Mouse (Mus musculus) inflammation-experienced regulatory T-cells, adult 16 weeks (primary cell): ENCODE data around the gene Dlk2. TPM values are rescaled to one million over a fixed set of nuclear protein-coding genes. Genes with fewer than 3 reads are reported as not detected.

ENCODE experiments used
- polyA plus RNA-seq: library from polyadenylated mRNA; unstranded; fragments of 100-300 nt; shearing (Covaris generic); gene quantifications from one replicate; pipeline ENCODE4 v1.2.1, GENCODE M21; 2017

The Dlk2 gene
- not detected for polyA plus RNA-seq

DNA sequence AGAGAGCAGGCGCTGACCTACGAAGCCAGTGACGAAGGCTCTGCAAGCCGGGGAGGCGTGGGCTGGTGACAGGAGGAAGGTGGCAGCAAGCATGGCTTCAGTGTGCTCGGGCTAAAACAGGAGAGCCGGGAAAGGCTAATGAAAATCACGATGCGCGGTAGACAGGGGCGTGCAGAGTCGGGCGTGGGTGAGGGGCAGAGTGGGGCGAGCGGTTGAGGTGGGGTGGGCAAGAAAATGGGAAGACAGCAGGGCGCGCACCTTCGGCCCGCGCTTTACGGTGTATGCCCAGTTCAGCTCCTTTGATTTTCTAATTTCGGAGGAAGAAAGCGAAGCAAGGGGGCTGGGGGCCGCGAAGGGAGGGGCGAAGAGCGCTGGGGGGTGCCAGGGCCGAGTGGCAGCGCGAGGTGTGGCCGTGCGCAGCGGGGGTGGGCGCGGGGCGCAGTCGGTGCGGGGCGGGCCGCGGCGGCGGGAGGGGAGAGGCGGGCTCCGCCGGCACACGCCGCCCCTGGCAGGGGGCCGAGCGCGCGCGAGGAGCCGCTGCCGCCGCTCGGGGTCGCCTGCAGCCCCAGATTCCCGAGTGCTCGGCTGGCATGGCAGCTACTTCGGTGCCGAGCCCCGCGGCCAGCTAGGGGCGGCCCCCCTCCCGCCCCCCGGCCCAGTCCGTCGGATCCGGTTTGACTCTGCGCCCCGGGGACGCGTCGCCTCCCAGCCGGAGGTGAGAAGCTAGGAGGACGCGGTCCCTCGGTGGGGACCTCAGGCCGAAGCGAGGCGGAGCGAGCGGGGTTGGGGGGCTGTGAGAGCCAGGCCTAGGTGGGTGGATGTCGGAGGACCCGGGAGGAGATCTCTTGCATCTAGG lies at the start of gene Dlk2:
Gene Dlk2 (plus strand): TSS at position 58 of the 856 bp plus-strand sequence.

DNA sequence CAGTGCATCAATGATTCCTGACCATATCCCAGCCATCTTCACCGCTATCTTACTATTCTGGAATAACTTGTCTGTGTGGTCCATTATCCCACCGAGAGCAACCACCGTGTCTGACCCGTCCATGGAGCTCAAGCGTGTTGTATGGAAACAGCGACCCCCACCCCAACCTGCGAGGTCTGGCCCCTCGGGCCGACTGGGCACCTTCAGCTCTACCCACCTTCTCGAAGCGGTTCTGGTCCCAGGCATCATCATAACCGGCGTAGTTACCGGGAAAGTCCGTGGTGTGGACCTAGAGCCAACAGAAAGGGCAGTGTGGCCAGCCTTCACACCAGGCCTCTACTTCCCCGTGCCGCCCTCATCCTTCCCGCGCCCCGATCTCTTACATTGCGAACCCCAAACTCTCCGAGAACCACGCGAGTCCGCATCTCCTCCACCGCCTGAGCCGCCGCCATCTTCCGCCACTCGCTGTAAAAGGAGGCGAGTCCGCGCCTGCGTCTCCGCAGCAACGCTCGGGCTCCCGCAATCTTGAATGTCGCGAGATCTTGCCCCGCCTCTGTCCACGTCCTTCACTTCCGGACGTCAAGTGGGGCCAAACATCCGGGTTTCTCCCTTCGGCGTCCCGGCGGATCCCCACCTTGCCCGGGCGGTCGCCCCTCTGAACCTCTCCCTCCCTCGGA lies 49.6 kb upstream of the Dlk2 start, which contains the start of the genes Polr1c and Yipf3:
Gene Polr1c (minus strand): TSS at position 543 of the 677 bp plus-strand sequence.
Gene Yipf3 (plus strand): TSS at position 569 of the 677 bp plus-strand sequence.

DNA sequence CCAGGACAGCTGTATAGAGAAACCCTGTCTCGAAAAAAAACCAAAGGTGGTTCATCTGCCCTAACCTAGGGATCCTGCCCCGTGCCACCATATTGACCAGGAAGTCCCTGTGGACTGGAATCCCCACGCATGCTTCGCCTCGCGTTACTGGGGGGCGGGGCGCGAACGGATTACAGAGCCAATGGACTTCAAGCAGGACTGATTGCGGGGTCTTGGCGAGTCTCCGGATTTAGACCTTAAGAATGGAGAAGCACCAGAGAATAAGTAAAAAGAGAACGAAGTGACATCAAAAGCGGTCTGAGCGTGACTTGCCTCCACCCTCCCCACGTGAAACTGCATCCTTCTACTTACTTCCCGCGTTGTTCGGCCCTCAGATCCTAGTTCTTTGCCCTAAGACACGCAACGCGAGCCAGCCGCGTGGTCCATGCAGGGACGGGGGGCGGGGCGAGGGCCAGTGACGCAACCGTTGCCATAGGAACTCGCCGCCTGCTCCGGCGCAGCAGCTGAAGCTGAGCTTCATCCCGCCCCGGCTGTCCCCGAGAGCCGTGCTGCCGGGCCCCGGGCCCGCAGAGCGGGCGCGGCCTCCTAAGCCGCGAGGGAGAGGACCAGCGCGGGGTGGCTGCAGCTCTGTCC lies 43.7 kb upstream of the Dlk2 start, which contains the start of gene Lrrc73:
Gene Lrrc73 (plus strand): TSS at position 80 of the 633 bp plus-strand sequence.

GRCm38 (mm10) chr17:46282483-46283123 lies 14.6 kb upstream of the Dlk2 start, which contains the start of gene Tjap1:
TSS of gene Tjap1 (minus strand) at chr17:46283026.

GRCm38 (mm10) chr17:46327906-46328534 lies 30.8 kb downstream of the Dlk2 start, which contains the start of gene Abcc10:
TSS of gene Abcc10 (minus strand) at chr17:46328352.

Other genes starting within 250 kb of the Dlk2 start
- 101 TPM for gene Mrps18a, start 186.4 kb upstream of the Dlk2 start, polyA plus RNA-seq
- 2.2 TPM for gene Rsph9, start 153.2 kb upstream of the Dlk2 start, polyA plus RNA-seq
- gene Mad2l1bp, start 143.9 kb upstream of the Dlk2 start, polyA plus RNA-seq = 67.3 TPM
- gene Gtpbp2, start 136.4 kb upstream of the Dlk2 start, polyA plus RNA-seq = 87.5 TPM
- 7.7 TPM for gene Polh, start 94.8 kb upstream of the Dlk2 start, polyA plus RNA-seq
- 54.1 TPM for gene Xpo5, start 94.6 kb upstream of the Dlk2 start, polyA plus RNA-seq
- gene Polr1c, start 49.4 kb upstream of the Dlk2 start, polyA plus RNA-seq = 71.2 TPM
- 186 TPM for gene Yipf3, start 49.3 kb upstream of the Dlk2 start, polyA plus RNA-seq
- 0.20 TPM for gene Lrrc73, start 43.9 kb upstream of the Dlk2 start, polyA plus RNA-seq
- 35.1 TPM for gene Tjap1, start 14.4 kb upstream of the Dlk2 start, polyA plus RNA-seq
- gene Abcc10, start 30.9 kb downstream of the Dlk2 start, polyA plus RNA-seq = 9.5 TPM
- gene Zfp318, start 86.3 kb downstream of the Dlk2 start, polyA plus RNA-seq = 1.3 TPM
- gene Crip3, start 131.5 kb downstream of the Dlk2 start, polyA plus RNA-seq = not detected
- not detected for gene Slc22a7, start 141.0 kb downstream of the Dlk2 start, polyA plus RNA-seq
- 0.18 TPM for gene Ttbk1, start 190.3 kb downstream of the Dlk2 start, polyA plus RNA-seq
- 8.4 TPM for gene Dnph1, start 199.3 kb downstream of the Dlk2 start, polyA plus RNA-seq
- 13.2 TPM for gene Cul9, start 249.0 kb downstream of the Dlk2 start, polyA plus RNA-seq